Mouse (Mus musculus) forebrain, embryonic 13.5 days (tissue): ENCODE measurements at regions not wholly inside any gene's neighbourhood (a gene's known extent, or its start where the extent isn't known, plus 50 kb on each side); places are given as distances from the start of the nearest gene placed in this dataset.

ENCODE experiments used
- ATAC-seq: fragments of 200-750 bp; cut with Nextera tagmentation; 2 replicates; pipeline ENCODE4 v1.8.0; 2017
- H3K27ac ChIP-seq: fragments of 300-500 bp; sonication (generic); 2 replicates; pipeline ENCODE4 v1.5.1; 2015; ENCODE audit warnings: inconsistent platforms, mild to moderate bottlenecking, moderate library complexity
- H3K27me3 ChIP-seq: fragments of 300-500 bp; sonication (generic); 2 replicates; pipeline ENCODE4 v1.6.1; 2015; ENCODE audit warnings: mild to moderate bottlenecking, inconsistent platforms
- H3K36me3 ChIP-seq: fragments of 300-500 bp; sonication (generic); 2 replicates; pipeline ENCODE4 v1.6.1; 2015; ENCODE audit warnings: mild to moderate bottlenecking, inconsistent platforms; ENCODE audit not compliant: poor library complexity, severe bottlenecking
- H3K4me1 ChIP-seq: fragments of 300-500 bp; sonication (generic); 2 replicates; pipeline ENCODE4 v1.6.1; 2015; ENCODE audit warnings: inconsistent platforms
- H3K4me2 ChIP-seq: fragments of 300-500 bp; sonication (generic); 2 replicates; pipeline ENCODE4 v1.6.1; 2015; ENCODE audit warnings: inconsistent platforms, mild to moderate bottlenecking, moderate library complexity
- H3K4me3 ChIP-seq: fragments of 300-500 bp; sonication (generic); 2 replicates; pipeline ENCODE4 v1.5.1; 2015; ENCODE audit warnings: mild to moderate bottlenecking, inconsistent platforms
- H3K9ac ChIP-seq: fragments of 300-500 bp; sonication (generic); 2 replicates; pipeline ENCODE4 v1.6.1; 2015; ENCODE audit warnings: mild to moderate bottlenecking, inconsistent platforms
- H3K9me3 ChIP-seq: fragments of 300-500 bp; sonication (generic); replicated peaks from 2 replicates; pipeline ENCODE4 v1.6.1; 2016; ENCODE audit warnings: inconsistent platforms
- WGBS: fragments of 180-500 bp; shearing (Covaris S2); methylation state at CpG from one replicate; pipeline ENCODE4 v1.1.7; 2015; 5-methylcytosine and 5-hydroxymethylcytosine counted together

- Histone ChIP-seq H3K27me3 (peaks cover 6% of the 10 kb centered on the region; the same call in 1 of the 2 replicates), H3K4me1 (peaks cover 34% of the 10 kb centered on the region), H3K36me3 (no peaks in the 10 kb centered on the region), H3K4me2 (no peak overlapping the region), H3K9me3 (no peaks in the 10 kb centered on the region), H3K4me3 (no peak overlapping the region), H3K27ac (no peak overlapping the region), H3K9ac (no peak overlapping the region)
- WGBS: 89% methylated on average over 10 of the region's 10 CpGs
- no peak for ATAC-seq
These were observed 204.2 kb downstream of the Nrp2 start for GRCm38 (mm10) chr1:62907243-62907642.
